Mouse (Mus musculus): ENCODE results near the gene Ccdc149.

DNA sequence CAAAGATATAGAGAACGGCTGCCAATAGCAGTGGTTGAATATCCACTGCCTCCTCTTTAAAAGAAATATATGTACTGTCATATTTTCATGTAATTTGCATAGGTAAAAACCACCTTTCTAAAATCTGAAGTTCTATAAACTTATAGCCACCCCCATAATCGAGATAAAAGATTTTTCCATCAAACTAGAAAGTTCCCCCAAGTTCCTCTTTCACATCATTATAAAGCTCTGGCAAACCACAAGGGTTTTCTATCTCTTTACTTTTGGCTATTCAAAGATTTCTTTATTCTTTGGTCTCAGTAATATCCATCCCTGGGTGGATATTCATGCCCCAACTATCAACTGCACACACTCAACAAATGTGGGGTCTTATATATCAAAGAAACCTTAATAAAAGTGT lies 8.9 kb downstream of the Ccdc149 start:
- TF ChIP-seq CTCF (IDR thresholded peaks at IDR 0.05; ENCODE audit: low read depth, low read length): no peak
- TF ChIP-seq POLR2A (IDR thresholded peaks at IDR 0.05; ENCODE audit: insufficient read depth, low read length): no peak

Measured in ES-Bruce4 (cell line).